Mouse (Mus musculus) C2C12 (cell line): Measurements from ENCODE around the gene Papolg. TPM values are rescaled to one million over a fixed set of nuclear protein-coding genes. Genes with fewer than 3 reads are reported as not detected.

ENCODE experiments used
- H3K27me3 ChIP-seq: one replicate; pipeline ENCODE4 v1.6.1; 2011; ENCODE audit not compliant: control insufficient read depth, insufficient read depth, insufficient read length
- H3K36me3 ChIP-seq: one replicate; pipeline ENCODE4 v1.6.1; 2011; ENCODE audit not compliant: control insufficient read depth, insufficient read depth
- H3K4me3 ChIP-seq: one replicate; pipeline ENCODE4 v1.5.1; 2011; ENCODE audit warnings: mild to moderate bottlenecking, control low read depth; ENCODE audit not compliant: poor library complexity, insufficient read depth, severe bottlenecking
- H3K79me2 ChIP-seq: one replicate; pipeline ENCODE4 v1.6.1; 2011; ENCODE audit not compliant: control insufficient read depth, insufficient read depth
- H3K79me3 ChIP-seq: one replicate; pipeline ENCODE4 v1.6.1; 2011; ENCODE audit warnings: low read depth, control low read depth
- H3ac ChIP-seq: one replicate; pipeline ENCODE3; 2011; ENCODE audit warnings: low read depth; ENCODE audit not compliant: control insufficient read depth, insufficient read length
- CEBPB ChIP-seq: IDR thresholded peaks from one replicate; pipeline ENCODE4 v1.6.1; 2011; ENCODE audit warnings: low read depth, mild to moderate bottlenecking, control low read depth, moderate library complexity
- CTCF ChIP-seq: IDR thresholded peaks from one replicate; pipeline ENCODE4 v1.5.1; 2011; ENCODE audit not compliant: control insufficient read depth, insufficient read depth, insufficient read length
- FOSL1 ChIP-seq: IDR thresholded peaks from one replicate; pipeline ENCODE4 v1.8.0; 2011; ENCODE audit warnings: mild to moderate bottlenecking, low read length; ENCODE audit not compliant: poor library complexity, insufficient read depth, severe bottlenecking
- MAX ChIP-seq: IDR thresholded peaks from one replicate; pipeline ENCODE4 v1.6.1; 2011; ENCODE audit warnings: mild to moderate bottlenecking, control low read depth
- MYOD1 ChIP-seq: IDR thresholded peaks from one replicate; pipeline ENCODE4 v1.6.1; 2011; ENCODE audit warnings: low read depth; ENCODE audit not compliant: control insufficient read depth, insufficient read length
- MYOG ChIP-seq: IDR thresholded peaks from one replicate; pipeline ENCODE4 v1.6.1; 2011; ENCODE audit not compliant: control insufficient read depth, insufficient read length; ENCODE audit errors: extremely low read depth
- USF1 ChIP-seq: IDR thresholded peaks from one replicate; pipeline ENCODE4 v1.6.1; 2011; ENCODE audit warnings: low read depth, mild to moderate bottlenecking, control low read depth, moderate library complexity
- polyA plus RNA-seq: library from polyadenylated mRNA; unstranded; fragments of >200 nt; fragmentation: generic; extraction: Trizol; gene quantifications from one replicate; pipeline ENCODE4 v1.2.1, GENCODE M21; 2012; ENCODE audit warnings: missing spikeins

Papolg gene
- polyA plus RNA-seq, 1 experiment: 2.7 TPM

DNA sequence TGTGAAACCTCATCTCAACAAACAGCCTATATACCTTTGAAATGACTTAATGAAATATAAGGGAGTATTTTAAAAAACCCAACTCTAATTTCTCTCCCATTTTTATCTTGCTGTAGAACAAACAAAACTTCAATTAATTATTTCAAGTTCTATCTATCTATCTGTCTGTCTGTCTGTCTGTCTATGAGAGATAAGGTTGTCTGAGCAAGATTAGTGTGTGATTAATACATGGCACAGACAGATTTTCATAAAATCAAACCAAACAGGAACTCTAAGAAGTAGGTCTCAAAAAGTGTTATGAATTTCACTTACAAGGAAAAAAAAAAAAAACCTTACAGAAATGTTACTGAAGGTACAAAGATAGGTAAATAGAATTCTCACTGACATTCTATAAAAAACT lies 1.5 kb downstream of the Papolg start:
- no peak for TF ChIP-seq MYOD1
- no peak for TF ChIP-seq MYOG
- TF ChIP-seq USF1: no peak
- no peak for TF ChIP-seq CEBPB
- no peak for TF ChIP-seq CTCF
- TF ChIP-seq FOSL1: no peak
- TF ChIP-seq MAX: no peak
- H3K27me3 ChIP-seq: no peaks in the 10 kb centered on the region
- peaks cover 31% of the 10 kb centered on the region for H3K79me2 ChIP-seq
- no peak overlapping the region for H3K4me3 ChIP-seq
- no peak overlapping the region for H3ac ChIP-seq
- H3K36me3 ChIP-seq: peaks cover 24% of the 10 kb centered on the region
- H3K79me3 ChIP-seq: peaks cover 12% of the 10 kb centered on the region

DNA sequence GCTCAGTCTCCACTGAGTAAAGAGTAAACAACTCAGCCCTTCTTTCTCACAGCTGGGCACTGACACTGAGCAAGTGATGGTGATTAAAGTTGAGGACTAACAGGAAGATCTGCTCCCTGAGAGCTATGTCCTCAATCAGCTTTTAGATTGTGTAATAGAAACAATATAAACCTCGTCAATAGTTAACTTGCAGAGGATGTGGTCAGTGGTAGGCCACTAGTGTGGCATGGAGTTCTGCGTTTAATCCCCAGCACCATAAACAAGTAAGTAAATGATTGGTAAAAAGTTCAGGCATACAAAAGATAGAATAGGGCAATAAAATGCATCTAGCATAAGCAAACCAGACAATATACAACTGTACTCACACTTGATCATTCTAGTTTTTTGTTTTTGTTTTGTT lies 30.7 kb downstream of the Papolg start:
- H3K4me3 ChIP-seq: no peak overlapping the region
- H3ac ChIP-seq: no peak overlapping the region
- H3K79me2 ChIP-seq: no peaks in the 10 kb centered on the region
- H3K36me3 ChIP-seq: peaks cover 95% of the 10 kb centered on the region
- H3K79me3 ChIP-seq: no peaks in the 10 kb centered on the region
- no peak for TF ChIP-seq MAX
- no peak for TF ChIP-seq MYOG
- no peak for TF ChIP-seq CEBPB
- no peak for TF ChIP-seq FOSL1
- TF ChIP-seq CTCF: no peak
- no peak for TF ChIP-seq MYOD1
- no peak for TF ChIP-seq USF1
- no peaks in the 10 kb centered on the region for H3K27me3 ChIP-seq

DNA sequence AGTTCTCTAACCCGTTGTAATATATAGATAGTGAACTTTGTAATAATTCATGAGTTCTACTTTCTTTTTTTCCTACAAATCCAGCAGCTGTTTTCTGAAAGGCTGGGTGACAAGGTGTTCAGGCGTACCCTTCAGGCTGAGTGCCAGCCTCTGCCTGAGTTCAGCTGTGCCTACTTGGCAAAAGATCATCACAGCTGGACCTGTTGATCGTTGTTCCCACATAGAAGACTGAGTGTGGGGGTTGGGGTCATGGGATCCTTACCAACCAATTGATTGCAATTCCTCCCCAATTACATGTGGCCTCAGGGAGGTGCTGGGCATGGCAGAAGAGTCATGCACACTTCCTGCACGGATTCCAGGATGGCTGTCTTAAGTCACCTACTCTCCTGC lies 38.3 kb downstream of the Papolg start:
- Histone ChIP-seq H3K27me3 (no peaks in the 10 kb centered on the region), H3K79me3 (no peaks in the 10 kb centered on the region), H3ac (no peak overlapping the region), H3K4me3 (no peak overlapping the region), H3K36me3 (peaks cover 49% of the 10 kb centered on the region), H3K79me2 (no peaks in the 10 kb centered on the region)
- TF ChIP-seq CEBPB (no peak), FOSL1 (no peak), CTCF (no peak), MYOG (no peak), MAX (no peak), MYOD1 (no peak), USF1 (no peak)

DNA sequence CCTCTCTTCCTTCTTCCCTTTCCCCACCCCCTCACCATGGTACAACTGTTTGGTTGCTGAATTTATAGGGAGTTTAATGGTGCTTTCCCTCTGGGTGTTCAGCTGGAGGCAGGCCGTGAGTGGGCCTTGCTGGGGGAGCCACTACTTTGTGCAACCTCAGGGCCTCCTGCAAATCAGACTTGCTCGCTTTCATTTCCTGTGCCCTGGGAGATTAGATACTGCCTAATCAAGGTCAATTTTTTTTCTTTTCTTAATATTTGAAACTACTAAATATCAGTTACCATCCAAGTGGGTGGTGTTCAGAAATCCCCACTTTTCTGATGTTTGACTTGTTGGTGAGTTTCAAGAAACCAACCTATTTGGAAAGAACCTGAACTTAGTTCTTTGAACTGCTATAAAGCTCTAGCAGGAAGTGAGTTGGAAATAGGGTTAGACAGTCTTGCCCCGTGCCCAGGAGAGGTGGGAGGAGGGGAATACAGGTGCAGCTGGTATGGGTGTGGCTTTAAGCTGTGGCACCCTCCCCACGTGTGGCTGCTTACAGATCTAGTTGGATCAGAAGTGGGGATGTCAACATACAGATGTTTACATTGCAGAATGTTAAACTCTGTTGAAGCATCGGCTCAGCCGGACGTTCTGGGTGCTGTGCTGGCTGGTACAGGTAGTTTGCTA lies 38.9 kb downstream of the Papolg start:
- no peaks in the 10 kb centered on the region for H3K79me3 ChIP-seq
- H3K79me2 ChIP-seq: no peaks in the 10 kb centered on the region
- H3K36me3 ChIP-seq: peaks cover 44% of the 10 kb centered on the region
- H3ac ChIP-seq: no peak overlapping the region
- no peaks in the 10 kb centered on the region for H3K27me3 ChIP-seq
- no peak overlapping the region for H3K4me3 ChIP-seq
- TF ChIP-seq MAX: no peak
- TF ChIP-seq CTCF: no peak
- TF ChIP-seq USF1: no peak
- no peak for TF ChIP-seq MYOD1
- TF ChIP-seq MYOG: no peak
- TF ChIP-seq FOSL1: no peak
- no peak for TF ChIP-seq CEBPB

DNA sequence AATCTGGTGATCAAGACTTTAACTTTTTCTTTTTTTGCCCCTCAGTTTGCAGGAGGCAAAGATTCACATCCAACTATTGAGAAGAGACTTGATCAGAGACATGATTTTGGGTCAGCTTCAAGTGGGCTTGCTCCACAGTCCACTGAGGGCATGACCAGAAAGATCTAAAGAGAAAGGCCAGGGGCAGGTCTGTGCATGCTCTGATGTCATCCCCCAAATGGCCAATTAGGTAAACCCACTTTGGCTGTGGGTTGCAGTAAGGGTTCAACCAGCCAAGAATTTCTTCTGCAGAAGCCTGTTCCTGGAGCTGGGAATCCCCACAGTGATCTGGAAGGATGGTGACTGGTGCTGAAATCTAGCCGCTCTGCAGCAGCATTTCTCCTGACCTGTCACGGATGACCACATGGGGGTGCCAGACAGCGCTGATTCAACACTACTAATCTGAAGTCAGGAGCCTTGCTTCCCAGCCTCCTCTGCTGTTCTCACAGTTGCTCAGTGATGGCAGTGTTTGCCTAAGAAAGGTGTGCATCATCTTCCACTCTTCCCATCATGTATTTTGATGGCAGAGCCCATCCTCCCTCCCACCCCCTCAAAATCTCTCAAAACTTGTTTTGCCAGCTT lies 39.8 kb downstream of the Papolg start:
- no peak overlapping the region for H3ac ChIP-seq
- no peak overlapping the region for H3K4me3 ChIP-seq
- H3K36me3 ChIP-seq: peaks cover 35% of the 10 kb centered on the region
- TF ChIP-seq USF1 (no peak), FOSL1 (no peak), MYOG (no peak), CTCF (peak; percentile 46), MAX (no peak)
- no peaks in the 10 kb centered on the region for H3K79me2 ChIP-seq
- no peaks in the 10 kb centered on the region for H3K27me3 ChIP-seq
- no peaks in the 10 kb centered on the region for H3K79me3 ChIP-seq

DNA sequence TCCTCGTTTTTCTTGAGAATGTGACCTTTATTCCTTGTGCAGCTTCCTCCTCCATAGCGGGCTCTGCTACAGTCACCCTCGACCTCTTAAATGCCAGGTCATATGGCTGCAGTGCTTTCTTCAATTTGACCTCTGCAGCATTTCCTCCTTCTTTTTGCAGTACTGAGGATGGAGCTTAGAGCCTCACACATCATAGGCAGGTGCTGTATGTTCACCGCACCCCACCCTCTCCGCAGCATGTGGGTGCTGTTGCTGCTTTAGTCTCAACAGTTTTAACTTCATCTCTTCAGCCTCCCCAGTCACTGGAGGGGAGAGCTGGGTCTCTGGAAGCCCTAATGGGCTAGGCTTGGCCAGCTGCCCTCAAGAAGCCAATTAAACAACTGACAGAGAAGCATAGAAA lies 41.7 kb downstream of the Papolg start:
- Histone ChIP-seq H3ac (no peak overlapping the region), H3K36me3 (peaks cover 19% of the 10 kb centered on the region), H3K79me3 (no peaks in the 10 kb centered on the region), H3K79me2 (no peaks in the 10 kb centered on the region), H3K27me3 (no peaks in the 10 kb centered on the region), H3K4me3 (no peak overlapping the region)
- no peak for TF ChIP-seq MAX
- TF ChIP-seq MYOG: no peak
- no peak for TF ChIP-seq MYOD1
- TF ChIP-seq CTCF: no peak
- TF ChIP-seq USF1: no peak
- no peak for TF ChIP-seq FOSL1
- no peak for TF ChIP-seq CEBPB
